Mouse (Mus musculus) kidney, adult 2 months (tissue): ENCODE results near the gene Smim10l1.

ENCODE experiments used
- CTCF ChIP-seq: fragments of 200-500 bp; conservative IDR thresholded peaks from 2 replicates; pipeline ENCODE4 v1.5.1; 2011; ENCODE audit warnings: low read depth, mild to moderate bottlenecking, control low read depth, low read length, moderate library complexity, mixed read lengths; ENCODE audit not compliant: insufficient read depth, insufficient read length
- POLR2A ChIP-seq: fragments of 200-500 bp; IDR thresholded peaks from one replicate; pipeline ENCODE4 v1.6.1; 2011; ENCODE audit warnings: low read depth, low read length, control low read depth

- no peak for TF ChIP-seq CTCF
- peak; percentile 44 for TF ChIP-seq POLR2A
Measured at GRCm38 (mm10) chr6:133104922-133105859, 482 bp downstream of the Smim10l1 start.
